Mouse (Mus musculus): Measurements from ENCODE around the gene Phtf2.
"Not testable (repeated sequence)": the region's sequence is repeated elsewhere in the genome, so short reads cannot be mapped to it uniquely, and the experiment has no call there.

The Phtf2 gene

DNA sequence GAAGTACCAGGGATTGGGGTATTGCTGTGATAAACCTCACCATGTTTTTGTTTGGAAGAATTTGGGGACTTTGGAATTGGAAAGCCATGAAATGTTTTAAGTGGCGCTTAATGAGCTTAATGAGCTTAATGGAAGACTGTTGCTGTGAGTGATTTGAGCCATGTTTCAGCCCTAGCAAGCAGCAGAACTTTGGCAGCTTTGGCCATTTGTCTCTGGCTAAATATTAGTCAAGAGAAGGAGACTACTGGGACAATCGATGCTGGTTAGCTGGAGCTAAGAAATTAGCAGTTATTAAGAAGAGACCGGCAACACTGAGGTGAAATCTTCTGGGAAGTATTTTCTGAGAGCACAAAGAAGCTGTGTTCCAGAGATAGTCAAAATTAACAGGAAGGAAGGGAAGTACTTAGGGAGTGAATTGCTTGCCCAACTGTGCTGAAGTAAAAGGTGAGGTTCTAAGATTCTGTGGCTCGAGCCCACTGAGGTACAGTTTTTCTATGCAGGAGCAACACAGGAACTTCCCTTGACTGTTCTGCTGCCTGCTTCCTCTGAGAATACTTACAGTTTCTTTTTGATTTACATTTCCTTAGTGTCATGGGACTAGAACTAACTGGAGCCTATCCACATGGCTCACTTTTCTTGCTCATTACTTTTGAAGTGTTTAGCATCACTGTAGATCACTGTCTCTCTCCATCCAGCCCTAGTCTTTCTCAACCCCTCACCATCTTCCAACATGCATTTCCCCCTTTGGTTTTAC is 17.5 kb downstream of the Phtf2 start:
- no peak for DNase-seq (ENCODE audit: low spot score in 2 of 2)

DNA sequence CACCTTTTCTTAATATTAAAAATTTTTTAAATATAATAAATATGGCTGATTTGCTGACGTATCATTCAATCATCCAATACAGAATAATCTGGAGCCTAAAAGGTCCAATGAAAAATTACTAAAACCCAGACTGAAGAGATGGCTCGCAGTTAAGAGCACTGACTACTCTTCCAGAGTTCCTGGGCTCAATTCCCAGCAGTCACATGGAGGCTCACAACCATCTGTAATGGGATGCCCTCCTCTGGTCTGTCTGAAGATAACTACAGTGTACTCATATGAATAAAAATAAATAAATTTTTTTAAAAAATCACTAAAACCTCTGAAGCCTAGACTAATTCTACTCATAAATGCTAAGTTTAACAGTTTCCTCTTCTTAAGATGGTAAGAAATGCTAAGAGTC is 20.0 kb downstream of the Phtf2 start:
- DNase-seq (ENCODE audit: low spot score in 2 of 2), result no peak

DNA sequence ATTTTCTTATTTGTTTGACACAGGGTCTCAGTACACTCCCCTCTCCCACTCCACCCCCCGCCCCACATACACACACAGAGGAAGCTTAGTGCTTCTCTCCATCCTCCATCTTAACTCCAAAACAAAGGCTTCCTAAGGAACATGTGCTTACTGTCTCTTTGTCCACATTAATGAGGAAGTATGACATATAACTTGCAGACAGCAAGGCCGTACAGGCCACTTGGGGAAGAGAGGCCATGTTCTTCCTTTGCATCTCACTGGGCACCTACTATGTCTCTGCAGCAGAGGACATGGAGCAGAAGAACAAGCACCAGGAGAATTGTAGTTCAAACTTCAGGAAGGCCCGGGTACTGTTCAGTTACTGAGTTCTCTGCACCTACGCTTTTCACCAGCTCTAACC is 21.4 kb downstream of the Phtf2 start:
- no peak for DNase-seq (ENCODE audit: low spot score in 2 of 2)

DNA sequence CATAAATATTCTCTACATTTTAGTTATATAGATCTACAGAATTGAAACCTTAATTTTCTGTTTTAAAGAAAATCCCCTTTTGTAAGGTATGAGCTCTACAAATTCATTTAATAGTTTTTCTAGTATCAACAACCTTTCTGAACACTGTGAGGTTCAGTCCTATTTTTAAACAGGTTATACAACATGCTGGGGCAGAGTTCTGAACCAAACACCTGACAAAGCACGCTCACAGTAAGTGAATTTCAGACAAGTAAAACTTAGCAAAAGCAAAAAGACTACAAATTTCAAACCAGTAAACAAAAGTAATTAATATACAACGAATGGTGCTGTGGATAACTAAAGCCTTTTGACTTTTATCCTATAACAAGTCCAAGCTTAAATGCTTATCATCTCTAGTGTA is 23.5 kb downstream of the Phtf2 start:
- no peak for DNase-seq (ENCODE audit: low spot score in 2 of 2)

DNA sequence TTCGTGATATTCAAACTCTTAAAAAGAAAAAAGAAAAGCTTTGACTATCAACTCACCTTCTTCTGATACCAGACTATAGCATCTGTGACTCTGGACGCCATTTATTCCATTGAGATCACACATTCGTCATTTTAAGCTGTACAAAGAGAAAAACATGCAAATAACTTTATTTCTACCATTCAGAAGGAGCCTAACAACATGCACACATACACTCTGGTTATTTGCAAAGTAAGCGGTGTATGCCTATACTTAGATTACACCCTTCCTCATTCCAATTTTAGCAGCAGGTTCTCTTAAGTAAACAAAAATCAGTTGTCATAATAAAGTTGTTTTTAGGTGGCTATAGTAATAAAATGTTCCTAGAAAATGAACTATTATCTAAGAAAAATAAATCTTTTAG is 26.9 kb downstream of the Phtf2 start:
- DNase-seq (ENCODE audit: low spot score in 2 of 2), result no peak

DNA sequence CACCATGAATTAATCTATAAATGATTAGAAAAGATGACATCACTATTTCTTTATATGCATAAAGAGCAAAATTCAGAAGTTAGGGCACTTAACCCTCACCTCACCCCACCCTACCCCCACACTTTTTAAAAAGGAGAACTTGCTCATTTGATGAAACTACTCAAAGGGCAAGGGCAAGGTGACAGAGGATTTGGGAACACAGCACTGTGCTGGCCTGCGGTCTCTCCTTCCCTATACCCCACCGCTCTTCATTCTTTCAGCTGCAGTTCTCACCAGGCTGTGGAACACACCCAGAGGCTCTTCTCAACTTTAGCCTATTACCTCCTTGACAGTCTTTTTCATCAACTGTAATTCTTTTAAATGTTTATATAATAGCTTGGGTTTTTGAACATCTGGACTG is 34.9 kb downstream of the Phtf2 start:
- DNase-seq (ENCODE audit: low spot score in 2 of 2), result no peak

DNA sequence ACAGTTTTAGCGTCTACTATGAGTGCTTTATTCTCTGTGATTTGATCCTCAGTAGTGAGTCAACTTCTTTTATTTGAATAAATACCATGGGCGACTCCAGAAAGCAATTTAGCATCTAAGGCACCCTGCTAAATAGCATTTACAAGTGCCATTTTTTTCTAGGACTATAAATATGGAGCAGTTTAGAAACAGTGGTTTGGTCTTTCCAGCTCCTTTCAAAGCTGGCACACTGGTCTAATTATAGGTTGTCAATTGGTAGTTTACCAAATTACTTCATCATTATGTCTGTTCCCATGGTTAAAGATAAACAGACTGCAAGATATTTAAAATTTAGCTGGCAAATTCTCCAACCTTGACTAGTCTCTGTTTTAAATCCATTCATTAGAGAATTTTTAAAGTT is 38.1 kb downstream of the Phtf2 start:
- DNase-seq (ENCODE audit: low spot score in 2 of 2), result no peak

DNA sequence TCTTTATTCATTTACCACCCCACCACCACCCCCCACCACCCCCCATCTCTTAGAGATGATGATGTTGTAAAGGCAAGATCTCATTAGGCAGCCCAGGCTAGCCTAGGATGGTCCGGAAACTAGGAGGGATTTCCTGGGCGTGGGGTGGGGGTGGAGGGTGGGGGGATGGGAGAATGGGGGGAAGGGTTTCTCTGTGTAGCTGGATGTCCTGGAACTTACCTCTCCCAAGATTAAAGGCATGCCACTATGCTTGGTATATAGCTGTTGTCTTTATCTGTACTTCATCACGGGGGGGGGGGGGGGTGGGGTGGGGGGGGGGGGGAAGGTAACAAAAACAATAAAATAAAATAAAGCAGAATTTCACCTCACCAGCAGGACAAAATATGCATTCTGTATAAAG is 38.5 kb downstream of the Phtf2 start:
- DNase-seq (ENCODE audit: low spot score in 2 of 2), result no peak

DNA sequence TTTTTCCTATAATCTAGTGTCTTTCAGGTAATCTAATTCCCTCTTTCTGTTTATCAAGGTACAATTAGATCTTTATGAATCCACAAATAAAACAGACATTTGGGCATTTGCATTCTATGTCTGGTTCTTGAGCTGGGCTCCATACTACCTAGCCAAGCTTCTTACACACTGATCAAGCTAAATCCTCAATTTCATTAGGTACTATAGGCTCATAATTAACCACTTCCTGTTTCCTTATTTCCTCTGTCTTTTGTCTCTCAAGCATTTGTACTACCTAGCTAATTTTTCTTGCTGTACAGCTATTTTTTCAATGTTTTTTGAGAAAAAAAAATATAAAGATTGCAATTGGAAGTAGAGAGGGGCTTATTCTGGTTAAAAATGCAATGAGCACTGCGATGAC is 44.8 kb downstream of the Phtf2 start:
- no peak for DNase-seq (ENCODE audit: low spot score in 2 of 2)

DNA sequence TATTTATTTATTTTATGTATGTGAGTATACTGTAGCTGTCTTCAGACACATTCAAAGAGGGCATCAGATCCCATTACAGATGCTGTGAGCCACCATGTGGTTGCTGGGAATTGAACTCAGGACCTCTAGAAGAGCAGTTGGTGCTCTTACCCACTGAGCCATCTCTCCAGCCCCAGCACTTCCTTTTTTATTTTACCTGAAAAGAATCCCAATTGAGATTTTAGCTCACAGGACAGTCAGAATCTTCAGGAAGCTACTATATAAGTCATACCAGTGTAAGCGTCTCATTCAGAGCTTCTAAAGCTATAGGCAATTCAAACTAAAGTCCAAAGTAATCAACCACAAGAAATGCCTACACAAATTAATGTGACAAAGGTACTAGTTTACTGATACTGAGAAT is 47.5 kb downstream of the Phtf2 start:
- DNase-seq (ENCODE audit: low spot score in 2 of 2), result no peak

DNA sequence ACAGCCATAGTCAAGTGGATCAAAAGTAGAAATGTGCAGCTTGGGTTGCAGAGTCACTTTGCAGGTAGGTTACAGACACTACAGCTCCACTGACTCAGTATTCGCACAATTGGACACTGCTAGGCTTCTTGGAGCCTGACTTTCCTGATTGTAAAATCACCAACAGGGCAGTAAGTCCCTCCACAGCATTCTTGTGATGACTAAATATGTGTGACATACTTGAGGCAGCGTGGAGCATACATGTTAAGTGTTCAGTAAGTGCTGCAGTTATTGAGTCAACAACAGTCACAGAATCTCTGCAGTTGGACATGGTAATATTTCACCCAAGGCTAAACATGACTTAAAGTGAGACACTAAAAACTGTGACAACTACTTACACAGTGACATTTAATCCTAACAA is 50.5 kb downstream of the Phtf2 start:
- no peak for DNase-seq (ENCODE audit: low spot score in 2 of 2)

DNA sequence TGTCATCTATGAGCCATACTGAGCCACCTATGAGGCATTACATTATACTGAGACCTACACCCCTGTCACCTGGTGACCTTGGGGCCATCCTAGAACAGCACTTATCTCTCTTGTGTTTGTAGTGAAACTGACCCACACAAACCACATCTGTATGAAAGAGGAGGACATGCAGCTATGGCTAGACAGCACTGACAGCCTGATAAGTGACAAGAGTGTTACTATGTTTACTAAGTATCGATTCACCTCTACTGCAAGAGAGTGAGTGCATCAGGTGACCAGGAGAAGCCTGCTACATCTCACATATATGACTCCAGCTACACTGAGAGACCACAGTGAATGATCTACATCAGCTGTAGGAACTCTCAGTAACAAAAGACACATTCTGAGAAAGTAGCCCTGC is 51.2 kb downstream of the Phtf2 start:
- DNase-seq (ENCODE audit: low spot score in 2 of 2), result no peak

DNA sequence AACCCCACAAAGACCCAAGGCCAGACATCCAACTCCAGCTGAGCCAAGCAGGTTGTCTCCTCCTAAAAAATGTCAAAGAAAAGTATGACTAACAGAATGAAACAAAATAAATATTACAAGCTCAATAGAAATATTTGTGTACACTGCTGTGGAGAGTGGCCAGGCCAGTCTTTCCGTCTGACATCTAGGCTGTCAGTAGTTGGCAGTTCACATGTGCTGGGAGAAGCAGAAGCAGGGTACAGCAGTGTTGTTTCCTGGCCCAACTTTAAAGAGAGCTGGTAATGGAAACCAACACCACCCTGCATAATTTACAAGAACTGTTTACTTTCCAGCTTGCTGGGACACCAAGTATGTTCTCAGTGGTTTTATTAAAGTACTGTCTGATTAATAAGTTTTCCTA is 60.3 kb downstream of the Phtf2 start:
- no peak for DNase-seq (ENCODE audit: low spot score in 2 of 2)

DNA sequence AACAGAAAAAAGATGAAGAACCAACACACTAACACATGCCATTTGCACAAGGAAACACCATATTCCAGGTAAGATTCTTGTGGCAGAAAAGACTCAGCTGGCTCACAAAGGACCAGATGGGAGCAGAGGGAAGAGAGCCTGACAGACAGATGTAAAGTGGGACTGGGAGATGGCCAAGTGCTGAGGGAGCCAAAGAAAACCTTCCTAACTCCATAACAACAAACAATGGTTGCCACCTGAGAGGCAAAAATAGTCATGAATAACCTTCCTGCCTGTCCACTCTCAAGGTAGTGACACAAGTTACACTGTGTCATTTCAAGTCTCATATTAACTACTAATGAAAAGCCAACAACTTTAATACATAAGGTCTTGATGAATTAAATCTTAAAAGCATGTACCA is 60.8 kb downstream of the Phtf2 start:
- DNase-seq (ENCODE audit: low spot score in 2 of 2), result no peak

DNA sequence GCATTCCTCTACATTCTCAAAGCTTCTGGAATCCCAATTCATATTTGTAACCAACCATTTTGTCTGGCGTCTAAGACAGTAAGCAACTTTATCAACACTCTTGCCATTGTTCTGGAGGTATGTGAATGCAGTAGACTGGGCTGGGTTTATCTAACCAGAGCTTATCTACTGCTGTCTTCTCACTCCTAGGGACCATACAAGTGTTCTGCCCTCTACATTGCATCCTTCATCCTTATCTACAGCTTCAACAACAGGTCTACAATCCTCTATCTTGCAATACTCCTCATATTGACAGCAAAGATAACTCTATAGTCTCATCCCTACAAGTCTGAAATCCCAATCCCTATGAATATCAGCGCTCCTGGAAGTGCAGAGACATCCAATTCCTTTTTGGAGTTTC is 66.8 kb downstream of the Phtf2 start:
- no peak for DNase-seq (ENCODE audit: low spot score in 2 of 2)

DNA sequence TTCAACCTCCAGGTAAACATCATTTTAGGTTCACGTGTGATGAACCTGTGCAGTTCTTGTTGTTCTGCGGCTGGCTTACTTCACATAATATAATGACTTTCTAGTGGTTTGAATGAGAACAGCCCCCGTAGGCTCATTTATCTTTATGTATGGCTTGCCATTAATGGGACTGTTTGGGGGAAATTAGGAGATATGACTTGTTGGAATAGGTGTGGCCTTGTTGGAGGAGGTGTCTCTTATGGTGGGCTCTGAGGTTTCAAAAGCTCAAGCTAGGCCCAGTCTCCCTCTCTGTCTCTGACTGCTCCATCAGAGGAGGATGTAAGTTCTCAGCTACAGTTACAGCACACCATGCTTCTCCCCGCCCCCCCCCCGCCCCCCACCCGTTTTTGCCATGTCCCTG is 71.5 kb downstream of the Phtf2 start:
- no peak for DNase-seq (ENCODE audit: low spot score in 2 of 2)

DNA sequence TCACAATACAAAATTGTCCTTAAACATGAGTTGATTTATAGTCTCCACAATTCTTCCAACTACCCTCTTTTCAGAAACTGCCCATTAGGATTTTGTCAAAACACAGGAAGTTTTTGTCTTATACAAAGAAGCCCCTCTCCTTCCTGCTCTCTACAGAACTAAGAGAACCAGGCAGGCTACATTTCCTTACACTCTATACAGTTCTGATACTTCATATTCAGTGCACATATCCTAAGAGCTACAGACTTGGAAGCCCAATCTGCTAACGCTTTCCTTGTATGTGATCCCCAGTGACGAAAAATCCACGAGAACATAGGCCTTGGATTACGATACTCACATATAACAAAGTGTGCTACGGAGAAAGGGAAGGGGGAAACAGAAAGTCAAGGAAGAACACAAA is 86.0 kb downstream of the Phtf2 start:
- DNase-seq (ENCODE audit: low spot score in 2 of 2), result no peak

DNA sequence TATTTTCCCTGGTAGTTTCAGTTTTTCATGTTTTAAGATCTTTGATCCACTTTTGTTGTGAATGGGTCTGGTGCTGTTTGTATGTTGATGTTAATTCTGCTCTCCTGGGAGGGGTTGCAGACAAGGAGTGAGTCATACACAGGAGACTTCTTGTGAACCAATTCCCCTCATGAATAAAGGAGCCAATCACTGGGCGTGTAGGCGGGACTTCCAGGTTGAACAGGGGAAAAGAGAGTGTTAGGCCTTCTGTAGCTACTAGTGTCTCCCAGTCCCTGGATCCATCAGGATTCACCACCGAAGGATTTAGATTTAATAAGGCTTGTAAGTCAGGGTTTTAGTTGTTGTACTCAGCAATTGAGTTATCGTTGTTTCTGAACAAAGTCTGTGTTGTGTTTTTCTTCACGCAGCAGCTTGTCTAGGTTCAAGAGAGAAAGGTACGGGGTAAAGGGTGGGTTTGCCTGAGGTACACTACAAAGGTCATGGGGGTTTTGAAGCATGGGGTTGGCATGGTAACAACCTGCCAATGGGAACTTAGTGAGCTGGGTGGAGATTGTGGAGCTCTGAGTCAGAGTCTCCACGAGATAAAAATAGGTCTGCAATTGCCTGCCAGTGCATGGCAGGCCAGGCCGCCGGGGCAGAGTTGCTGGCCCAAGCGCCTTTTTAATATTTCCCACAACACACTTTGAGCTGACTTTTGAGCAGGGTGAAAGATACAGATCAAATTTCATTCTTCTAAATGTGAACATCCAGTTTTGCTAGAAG is 90.0 kb downstream of the Phtf2 start:
- no peak for DNase-seq (ENCODE audit: low spot score in 2 of 2)

DNA sequence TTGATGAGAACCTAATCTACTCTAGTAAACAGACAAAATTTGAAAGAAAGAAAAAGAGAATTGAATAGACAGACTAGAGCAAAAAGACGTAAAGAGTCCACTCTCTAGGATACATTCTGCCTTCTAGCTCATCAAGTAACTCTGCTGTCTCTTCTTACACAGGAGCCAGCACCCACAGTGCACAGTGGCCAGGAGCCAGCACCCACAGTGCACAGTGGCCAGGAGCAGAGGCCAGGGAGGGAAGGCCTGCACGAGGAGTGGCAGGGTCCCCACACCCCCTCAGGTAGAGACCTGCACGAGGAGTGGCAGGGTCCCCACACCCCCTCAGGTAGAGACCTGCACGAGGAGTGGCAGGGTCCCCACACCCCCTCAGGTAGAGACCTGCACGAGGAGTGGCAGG is 95.5 kb downstream of the Phtf2 start:
- not testable (repeated sequence) for DNase-seq (ENCODE audit: low spot score in 2 of 2)

DNA sequence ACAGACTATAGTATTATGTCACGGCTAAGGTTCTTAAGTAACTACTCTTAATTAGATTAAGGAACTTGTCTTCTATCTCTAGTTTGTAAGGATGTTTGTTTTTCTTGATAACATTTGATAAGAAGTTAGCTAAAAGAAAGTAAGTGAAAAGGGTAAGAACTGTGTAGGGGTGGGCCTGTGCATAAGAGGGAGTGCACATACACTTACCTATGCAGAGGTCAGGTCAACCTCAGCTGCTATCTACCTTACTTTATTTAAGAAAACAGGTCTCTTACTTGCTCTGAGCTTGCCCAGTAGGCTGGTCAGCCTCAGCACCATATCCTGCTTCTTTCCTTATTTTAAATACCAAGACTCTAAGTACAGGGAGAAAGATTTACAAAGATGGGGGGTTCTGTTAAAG is 100.8 kb downstream of the Phtf2 start:
- DNase-seq (ENCODE audit: low spot score in 2 of 2), result no peak

DNA sequence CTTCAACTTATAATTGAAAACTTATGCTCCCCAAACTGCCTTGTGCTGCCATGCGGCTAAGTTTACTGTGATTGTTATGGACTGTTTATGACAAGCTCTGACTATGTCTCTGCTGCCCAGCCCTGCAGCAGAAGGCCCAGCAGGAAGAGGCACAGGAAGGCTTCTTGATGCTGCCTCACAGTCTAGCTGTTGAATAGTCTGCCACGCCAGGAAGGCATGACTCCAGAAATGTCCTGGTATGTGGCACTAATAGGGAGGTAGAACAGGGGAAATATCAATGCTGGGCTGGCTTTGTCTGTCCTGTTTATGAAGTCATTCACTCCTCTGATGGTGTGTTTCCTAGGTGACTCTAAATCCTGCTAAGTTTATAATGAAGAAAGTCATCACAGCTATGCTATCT is 102.7 kb downstream of the Phtf2 start:
- DNase-seq (ENCODE audit: low spot score in 2 of 2), result no peak

DNA sequence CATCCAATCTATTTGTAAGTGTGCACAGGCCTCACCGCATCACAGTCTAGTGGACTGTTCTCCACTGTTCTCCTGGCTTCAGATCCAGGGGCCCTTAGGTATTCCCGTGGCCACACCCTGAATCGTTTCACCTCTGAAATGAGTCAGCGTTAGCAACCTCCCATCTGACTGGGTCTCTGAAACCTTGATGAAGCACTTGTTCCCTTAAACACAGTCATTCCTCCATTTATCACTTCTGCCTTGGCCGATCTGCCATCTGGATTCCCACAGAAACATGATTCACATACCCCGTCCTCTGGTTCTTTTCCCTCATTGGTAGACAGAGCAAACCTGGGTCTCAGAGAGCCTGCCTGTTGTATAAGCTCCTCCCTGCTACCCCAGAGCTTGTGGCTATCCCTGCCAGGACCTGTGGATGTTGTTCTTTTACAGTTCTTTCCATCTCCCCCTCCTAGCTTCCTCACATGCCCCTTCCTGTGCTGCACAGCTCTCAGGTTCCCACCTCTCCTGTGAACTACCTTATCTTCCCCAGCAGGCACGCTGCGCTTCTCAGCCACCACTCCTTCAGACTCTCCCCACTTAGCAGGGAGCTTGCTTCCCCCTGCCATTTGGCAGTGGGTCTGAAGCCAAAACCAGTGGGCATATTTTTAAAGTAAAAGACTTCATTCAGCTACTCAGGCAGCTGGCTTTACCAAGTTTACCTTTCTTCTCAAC is 103.5 kb downstream of the Phtf2 start:
- no peak for DNase-seq (ENCODE audit: low spot score in 2 of 2)

DNA sequence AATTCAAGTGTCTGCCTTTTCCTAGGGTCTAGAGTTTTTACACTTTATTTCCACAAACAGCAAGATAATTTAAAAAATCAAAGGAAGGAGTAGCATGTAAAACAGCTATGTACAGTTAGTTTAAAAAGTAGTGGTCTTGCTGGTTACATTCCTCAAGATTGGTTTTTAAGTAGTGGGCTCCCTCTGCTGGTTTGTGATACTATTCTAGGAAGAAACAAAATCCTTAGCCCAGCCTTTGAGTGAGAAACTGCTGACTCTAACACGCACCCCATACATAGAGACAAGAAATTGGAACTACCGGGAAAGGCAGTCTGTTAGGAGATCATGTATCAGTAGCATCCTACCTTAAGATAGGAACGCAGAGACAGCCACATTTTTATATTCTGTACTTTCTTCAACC is 108.6 kb downstream of the Phtf2 start:
- no peak for DNase-seq (ENCODE audit: low spot score in 2 of 2)
